Mouse (Mus musculus) adrenal gland, adult 2 months (tissue): ENCODE results near the gene Atxn3. TPM values are rescaled to one million over a fixed set of nuclear protein-coding genes. Genes with fewer than 3 reads are reported as not detected.
"Not testable (repeated sequence)": the region's sequence is repeated elsewhere in the genome, so short reads cannot be mapped to it uniquely, and the experiment has no call there.

Experiments used
- DNase-seq: peaks from one replicate; pipeline ENCODE4 v3.0.0; 2021
- polyA plus RNA-seq: library from polyadenylated mRNA; depleted of rRNA; stranded (reverse); fragments of >200 nt; gene quantifications from 2 replicates; pipeline ENCODE4 v1.2.3, GENCODE M21; 2012
- total RNA-seq, 2 experiments: library from RNA; stranded (reverse); gene quantifications; 2 replicates each; pipeline ENCODE4 v1.2.3; 2021

Atxn3 gene
- total and polyA plus RNA-seq, 3 experiments: 1.2 to 16.7 (median 16.2) TPM

- not testable (repeated sequence) for DNase-seq
These were observed 1.1 kb upstream of the Atxn3 start for GRCm38 (mm10) chr12:101958960-101959780.

- no peak for DNase-seq
These were observed 510 bp upstream of the Atxn3 start for GRCm38 (mm10) chr12:101958556-101958955.

- DNase-seq: no peak
These were observed 736 bp downstream of the Atxn3 start for GRCm38 (mm10) chr12:101957079-101957941.

DNA sequence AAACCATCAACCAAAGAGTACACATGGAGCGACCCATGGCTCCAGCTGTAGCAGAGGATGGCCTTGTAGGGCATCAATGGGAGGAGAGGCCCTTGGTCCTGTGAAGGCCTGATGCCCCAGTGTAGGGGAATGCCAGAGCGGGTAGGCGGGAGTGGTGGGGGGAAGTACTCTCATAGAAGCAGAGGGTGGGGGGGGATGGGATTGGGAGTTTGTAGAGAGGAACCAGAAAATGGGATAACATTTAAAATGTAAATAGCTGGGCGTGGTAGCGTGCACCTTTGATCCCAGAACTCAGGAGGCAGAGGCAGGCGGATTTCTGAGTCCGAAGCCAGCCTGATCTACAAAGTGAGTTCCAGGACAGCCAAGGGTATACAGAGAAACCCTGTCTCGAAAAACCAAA lies 2.2 kb downstream of the Atxn3 start:
- not testable (repeated sequence) for DNase-seq

DNA sequence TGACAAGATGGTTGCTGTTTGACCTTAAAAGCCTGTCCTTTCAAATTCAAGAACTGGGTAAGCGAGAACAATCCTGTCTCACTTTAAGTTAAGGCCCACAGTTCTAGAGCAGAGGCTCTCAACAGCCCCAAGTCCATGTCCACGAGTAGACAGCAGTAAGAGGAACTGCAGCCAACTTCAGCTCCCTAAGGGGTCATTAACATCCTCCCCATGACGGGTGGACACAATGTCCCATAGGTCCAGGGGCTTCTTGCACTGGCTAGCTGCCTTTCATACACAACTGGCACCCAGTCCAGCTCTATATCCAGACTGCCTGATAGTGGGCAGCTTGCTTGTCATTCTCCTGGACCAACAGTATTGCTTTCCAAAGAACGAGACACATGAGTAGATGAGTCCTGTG lies 9.2 kb downstream of the Atxn3 start:
- DNase-seq: no peak

DNA sequence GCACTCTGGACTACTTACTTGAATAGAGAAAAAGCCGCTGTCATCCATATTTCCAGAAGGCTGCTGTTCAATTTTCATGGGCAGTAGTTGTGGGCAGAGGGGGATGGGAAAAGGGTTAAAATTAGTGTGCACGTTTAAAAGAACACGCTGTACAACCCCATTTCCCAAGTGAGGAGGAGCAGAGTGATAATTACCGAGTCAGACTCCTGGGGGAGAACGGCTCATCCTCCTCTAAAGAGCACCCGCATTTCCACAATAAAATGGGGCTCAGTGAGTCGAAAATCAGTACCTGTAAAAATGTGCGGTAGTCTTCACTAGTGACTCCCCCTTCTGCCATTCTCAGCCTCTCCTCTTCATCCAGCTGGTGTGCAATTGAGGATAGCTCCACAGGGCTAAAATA lies 10.1 kb downstream of the Atxn3 start:
- DNase-seq: no peak

GRCm38 (mm10) chr12:101937572-101937971 lies 20.5 kb downstream of the Atxn3 start:
- DNase-seq: peak; percentile 19

DNA sequence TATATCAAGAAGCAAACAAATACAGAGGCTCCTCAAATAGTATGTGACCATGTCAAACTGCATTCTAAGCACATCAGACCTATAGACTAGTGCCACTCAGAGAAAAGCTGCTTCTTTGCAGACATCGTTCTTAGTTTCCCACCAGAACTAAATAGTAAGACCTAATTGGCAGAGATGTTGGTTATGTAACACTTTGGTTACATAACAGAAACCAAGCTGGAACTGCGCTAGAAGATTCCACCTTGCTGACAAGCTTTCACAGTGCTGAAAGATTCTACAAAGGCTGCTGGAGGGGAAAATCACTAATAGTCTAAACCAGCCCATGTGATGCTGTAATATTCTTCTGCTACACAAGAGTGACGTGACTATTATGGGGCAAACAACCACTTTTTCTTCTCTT lies 22.8 kb downstream of the Atxn3 start:
- DNase-seq: no peak

- peak; percentile 10 for DNase-seq
These were observed 29.6 kb downstream of the Atxn3 start for GRCm38 (mm10) chr12:101928423-101928822.

- no peak for DNase-seq
These were observed 35.7 kb downstream of the Atxn3 start for GRCm38 (mm10) chr12:101922313-101922712.

DNA sequence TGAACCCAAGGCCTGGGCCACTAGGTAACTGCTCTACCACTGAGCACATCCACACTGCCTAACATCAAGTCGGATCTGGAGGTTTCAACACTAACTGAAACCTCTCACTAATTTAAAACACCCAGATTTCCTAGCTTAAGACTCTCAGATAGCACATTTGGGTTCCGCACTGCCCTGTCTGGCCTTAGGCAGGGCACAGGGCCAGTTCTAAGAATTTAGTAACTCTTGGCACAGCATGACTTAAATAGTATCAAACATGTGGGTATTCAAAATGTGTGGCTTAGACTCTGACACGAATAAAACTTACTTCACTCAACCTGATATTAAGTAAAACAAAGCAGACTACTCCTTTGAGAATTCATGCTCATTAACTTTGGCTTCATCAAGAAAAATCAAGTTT lies 38.2 kb downstream of the Atxn3 start:
- DNase-seq: peak; percentile 51

- no peak for DNase-seq
These were observed 40.9 kb downstream of the Atxn3 start for GRCm38 (mm10) chr12:101917165-101917564.

DNA sequence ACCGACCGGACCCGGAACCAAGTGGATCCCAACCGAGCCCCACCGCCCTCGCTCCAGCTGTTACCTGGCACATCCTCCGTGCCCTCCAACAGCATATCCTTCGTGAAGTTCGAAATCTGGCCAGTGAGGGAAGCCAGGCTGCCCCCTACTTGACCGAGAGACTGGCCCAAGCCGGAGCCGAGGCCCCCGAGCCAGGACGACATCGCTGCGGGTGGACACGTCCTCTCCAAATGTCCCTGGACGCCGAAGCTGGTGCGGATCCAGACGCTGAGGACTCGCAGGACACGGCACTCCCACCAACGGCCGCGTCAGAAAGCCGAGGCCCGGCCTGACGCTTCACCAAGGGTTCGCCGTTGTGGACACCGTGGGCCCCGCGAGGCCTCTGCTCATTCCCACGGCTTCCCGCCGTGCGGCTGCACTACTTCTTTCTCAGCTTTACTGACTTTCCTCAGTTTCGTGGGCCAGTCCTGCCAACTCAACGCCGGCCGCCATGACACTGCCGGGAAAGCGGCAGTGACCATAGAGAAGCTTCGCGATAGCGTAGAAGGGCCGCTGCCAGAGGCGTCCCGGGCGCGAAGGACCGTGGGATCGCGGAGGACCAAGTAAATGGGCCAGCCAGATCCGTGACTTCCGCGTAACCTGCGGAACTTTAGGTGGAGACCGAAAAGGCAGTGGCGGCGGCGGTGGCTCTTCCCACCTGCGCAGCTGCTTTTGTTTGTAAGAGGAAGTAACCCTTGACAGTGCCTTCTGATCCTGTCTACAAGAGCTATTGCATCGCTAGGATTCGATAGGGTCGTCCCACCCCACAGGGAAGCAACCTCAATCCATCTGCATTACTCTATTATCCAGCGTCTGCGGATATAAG lies 45.2 kb downstream of the Atxn3 start, which contains the start of gene Trip11:
Trip11 (minus strand) TSS at position 642 of the 865 bp plus-strand sequence.
- peak; percentile 94 for DNase-seq

- DNase-seq: no peak
These were observed 46.7 kb downstream of the Atxn3 start for GRCm38 (mm10) chr12:101911346-101911745.

GRCm38 (mm10) chr12:101910360-101910759 lies 47.7 kb downstream of the Atxn3 start:
- no peak for DNase-seq

DNA sequence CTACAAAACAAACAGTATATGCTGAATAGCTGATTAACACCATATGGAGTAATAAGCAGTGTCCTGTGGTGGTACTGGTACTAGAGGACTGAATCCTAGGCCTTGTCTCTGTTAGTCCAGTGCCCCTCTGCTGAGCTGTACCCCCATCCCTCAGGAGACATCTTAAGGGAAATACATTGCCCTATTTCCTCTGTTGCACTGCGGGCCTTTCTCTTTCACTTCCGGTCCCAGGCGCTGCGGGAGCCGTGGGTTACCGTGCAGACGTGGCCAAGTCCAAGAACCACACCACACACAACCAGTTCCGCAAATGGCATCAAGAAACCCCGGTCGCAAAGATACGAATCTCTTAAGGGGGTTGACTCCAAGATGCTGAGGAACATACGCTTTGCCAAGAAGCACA lies 52.2 kb downstream of the Atxn3 start:
- DNase-seq: no peak

- DNase-seq: no peak
These were observed 53.1 kb downstream of the Atxn3 start for GRCm38 (mm10) chr12:101904906-101905305.

GRCm38 (mm10) chr12:101904170-101904569 lies 53.9 kb downstream of the Atxn3 start:
- no peak for DNase-seq

DNA sequence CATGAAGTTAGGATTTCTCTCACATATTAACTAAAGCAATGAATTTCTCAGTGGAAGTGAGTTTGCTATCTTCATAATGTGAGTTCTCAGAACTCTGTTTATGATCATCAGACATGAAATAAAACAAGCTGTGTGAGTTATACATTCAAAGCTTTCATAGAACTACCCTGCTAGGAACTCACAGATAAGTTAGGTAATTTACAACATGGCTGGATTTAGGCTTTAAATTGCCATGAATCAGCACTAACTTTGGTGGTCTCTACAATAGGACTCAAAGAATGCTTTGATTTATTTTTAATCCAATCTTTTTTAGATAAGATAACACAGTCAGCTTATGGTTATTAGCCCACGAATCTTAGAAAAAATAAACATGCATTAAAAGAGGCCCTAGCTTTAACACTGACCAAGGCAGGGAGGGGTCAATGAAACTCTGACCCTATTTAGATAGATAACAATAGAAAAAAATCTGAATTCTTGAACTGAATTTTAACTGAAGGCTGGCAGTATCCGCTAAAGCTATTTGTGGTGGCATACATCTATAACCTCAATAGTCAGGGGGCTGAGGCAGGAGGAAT lies 58.3 kb downstream of the Atxn3 start:
- no peak for DNase-seq

DNA sequence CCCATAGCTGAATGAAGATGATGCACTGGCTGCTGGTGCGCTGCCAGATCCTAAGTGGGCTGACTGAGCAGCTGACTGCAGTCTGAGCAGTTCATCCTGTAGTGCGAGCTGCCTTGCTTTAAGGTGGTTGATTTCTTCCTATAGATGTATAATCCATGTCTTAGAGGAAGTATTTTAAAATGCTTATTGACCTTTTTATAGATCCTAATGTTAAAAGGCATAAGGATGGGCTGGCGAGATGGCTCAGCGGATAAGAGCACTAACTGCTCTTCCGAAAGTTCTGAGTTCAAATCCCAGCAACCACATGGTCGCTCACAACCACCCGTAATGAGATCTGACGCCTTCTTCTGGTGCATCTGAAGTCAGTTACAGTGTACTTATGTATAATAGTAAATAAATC lies 59.1 kb downstream of the Atxn3 start:
- peak; percentile 14 for DNase-seq

- DNase-seq: no peak
These were observed 60.9 kb downstream of the Atxn3 start for GRCm38 (mm10) chr12:101897113-101897512.

DNA sequence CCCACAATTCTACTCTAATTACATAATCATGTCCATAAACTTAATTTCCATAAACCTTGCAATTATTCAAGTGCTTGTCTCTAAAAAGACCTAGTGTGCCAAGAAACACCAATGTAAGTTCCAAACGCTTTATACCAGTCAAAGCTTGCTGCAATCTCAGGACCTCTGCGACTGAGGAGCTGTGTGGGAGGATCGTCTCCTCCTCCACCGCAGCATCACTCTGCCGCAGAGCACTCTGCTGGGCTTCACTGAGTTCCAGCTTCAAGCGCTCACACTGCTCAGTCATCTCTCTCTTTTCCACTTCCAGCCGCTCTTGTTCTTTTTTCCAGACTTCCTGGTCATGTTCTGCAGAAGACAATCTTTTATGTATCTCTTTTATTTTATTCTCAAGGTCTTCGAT lies 64.8 kb downstream of the Atxn3 start:
- no peak for DNase-seq
